Mouse (Mus musculus) midbrain, postnatal 0 days (tissue): ENCODE measurements around the gene Nsun7. TPM values are rescaled to one million over a fixed set of nuclear protein-coding genes. Genes with fewer than 3 reads are reported as not detected.

ENCODE experiments used
- ATAC-seq: fragments of 200-750 bp; cut with Nextera tagmentation; 2 replicates; pipeline ENCODE4 v1.8.0; 2017; ENCODE audit warnings: moderate number of reproducible peaks, mild to moderate bottlenecking, moderate TSS enrichment, moderate library complexity; ENCODE audit not compliant: low FRiP score
- DNase-seq: peaks from one replicate; pipeline ENCODE4 v3.0.0-alpha.2; 2015; ENCODE audit warnings: low spot score
- H3K27ac ChIP-seq: fragments of 300-500 bp; sonication (generic); 2 replicates; pipeline ENCODE4 v1.5.1; 2014; ENCODE audit warnings: low read depth, mild to moderate bottlenecking, low read length, mixed read lengths
- H3K27me3 ChIP-seq: fragments of 300-500 bp; sonication (generic); 2 replicates; pipeline ENCODE4 v1.6.1; 2014; ENCODE audit warnings: low read length, control low read depth, mixed read lengths; ENCODE audit not compliant: insufficient read depth
- H3K36me3 ChIP-seq: fragments of 300-500 bp; sonication (generic); 2 replicates; pipeline ENCODE4 v1.6.1; 2014; ENCODE audit warnings: low read length, control low read depth, mixed read lengths; ENCODE audit not compliant: insufficient read depth
- H3K4me1 ChIP-seq: fragments of 300-500 bp; sonication (generic); 2 replicates; pipeline ENCODE4 v1.6.1; 2014; ENCODE audit warnings: mild to moderate bottlenecking, control low read depth, antibody characterized with exemption, low read length, mixed read lengths; ENCODE audit not compliant: insufficient read depth
- H3K4me2 ChIP-seq: fragments of 300-500 bp; sonication (generic); 2 replicates; pipeline ENCODE4 v1.6.1; 2014; ENCODE audit warnings: low read depth, mild to moderate bottlenecking, low read length, mixed read lengths; ENCODE audit not compliant: poor library complexity, severe bottlenecking
- H3K4me3 ChIP-seq: fragments of 300-500 bp; sonication (generic); 2 replicates; pipeline ENCODE4 v1.5.1; 2014; ENCODE audit warnings: low read depth, mild to moderate bottlenecking, low read length, moderate library complexity
- H3K9ac ChIP-seq: fragments of 300-500 bp; sonication (generic); replicated peaks from 2 replicates; pipeline ENCODE4 v1.6.1; 2014; ENCODE audit warnings: mild to moderate bottlenecking, low read length, moderate library complexity, mixed read lengths; ENCODE audit not compliant: poor library complexity, severe bottlenecking
- H3K9me3 ChIP-seq: fragments of 300-500 bp; sonication (generic); 2 replicates; pipeline ENCODE4 v1.6.1; 2016; ENCODE audit warnings: low read length, control low read depth
- CTCF ChIP-seq: IDR thresholded peaks from 2 replicates; pipeline ENCODE4 v1.5.1; 2016; ENCODE audit warnings: antibody characterized with exemption, mild to moderate bottlenecking
- WGBS: fragments of 180-500 bp; shearing (Covaris S2); extraction: QIAGEN DNeasy Blood & Tissue Kit; methylation state at CpG from one replicate; pipeline ENCODE4 v1.1.7; 2014; 5-methylcytosine and 5-hydroxymethylcytosine counted together
- polyA plus RNA-seq: library from polyadenylated mRNA; unstranded; fragments of >200 nt; fragmentation: Nextera tagmentation; extraction: Ambion mirVana; gene quantifications from 2 replicates; pipeline ENCODE4 v1.2.1, GENCODE M21; 2015
- total RNA-seq: library from RNA; depleted of rRNA; stranded (reverse); fragments of >200 nt; gene quantifications from 2 replicates; pipeline ENCODE4 v1.2.3, GENCODE M21; 2014; rRNA removed

Gene Nsun7
- total and polyA plus RNA-seq, 2 experiments from 2014 or later, result 3.1 to 4.7 TPM

DNA sequence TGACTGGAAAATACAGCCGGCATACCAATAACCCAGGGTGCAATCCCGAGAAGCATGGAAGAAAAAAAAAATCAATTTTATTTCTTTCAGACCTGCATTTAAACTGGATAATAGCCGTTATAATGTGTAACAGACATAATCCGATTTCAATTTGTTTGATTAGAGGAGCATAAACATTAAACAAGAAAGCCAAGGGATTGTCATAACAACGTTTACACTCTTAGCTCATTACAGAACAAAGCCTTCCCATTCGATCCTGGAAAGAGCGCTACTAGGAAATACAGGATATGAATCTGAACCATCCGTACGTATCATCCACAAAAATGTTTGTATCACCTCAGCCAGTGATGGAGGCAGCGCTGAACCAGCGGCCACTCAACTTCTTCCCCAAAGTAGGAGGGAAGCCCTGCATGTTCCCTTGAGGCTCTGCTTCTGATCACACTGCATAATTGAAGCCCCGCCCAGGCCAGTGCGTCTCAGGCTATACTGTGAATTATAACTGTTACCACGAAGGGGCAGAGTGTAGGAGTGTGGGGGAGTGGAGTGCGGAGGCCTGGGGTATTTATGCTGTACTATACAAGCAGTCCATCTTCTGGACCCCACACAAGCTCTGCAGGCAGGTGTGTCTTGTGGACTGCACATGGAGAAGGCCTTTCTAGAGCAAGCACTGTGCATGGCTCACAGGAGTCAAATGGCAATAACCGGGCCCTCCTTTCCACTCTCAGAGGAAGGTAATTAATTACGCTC is 80.8 kb downstream of the Nsun7 start:
- Histone ChIP-seq H3K36me3 (no peaks in the 10 kb centered on the region), H3K9ac (no peak overlapping the region; the same call in 1 of the 2 replicates), H3K27me3 (no peaks in the 10 kb centered on the region), H3K4me1 (peaks cover 15% of the 10 kb centered on the region), H3K4me2 (no peak overlapping the region), H3K4me3 (no peak overlapping the region), H3K27ac (no peak overlapping the region), H3K9me3 (no peaks in the 10 kb centered on the region)
- TF ChIP-seq CTCF, result no peak
- 49% methylated on average over 17 of the region's 17 CpGs for WGBS
- no peak for ATAC-seq
- no peak for DNase-seq

DNA sequence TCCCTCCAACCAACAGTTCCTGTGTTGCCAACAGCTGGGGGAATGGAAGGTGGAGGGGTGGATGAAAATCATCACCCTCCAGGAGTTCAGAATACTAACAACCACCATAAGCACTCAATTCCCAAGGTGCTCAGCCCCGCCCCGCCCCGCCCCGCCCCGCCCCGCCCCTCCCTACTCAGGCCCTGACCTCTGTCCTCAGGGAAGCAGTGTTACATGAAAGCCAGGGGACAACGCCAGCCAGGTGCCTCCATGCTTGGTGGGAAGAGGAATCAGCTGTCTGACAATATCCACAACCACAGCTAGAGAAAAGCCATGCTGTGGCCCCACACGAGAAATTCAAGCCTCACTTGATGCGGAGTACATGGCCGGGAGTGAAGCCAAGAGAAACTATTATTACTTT is 82.2 kb downstream of the Nsun7 start:
- Histone ChIP-seq H3K27ac (no peak overlapping the region), H3K36me3 (no peaks in the 10 kb centered on the region), H3K4me1 (peaks cover 15% of the 10 kb centered on the region), H3K9ac (no peak overlapping the region), H3K4me3 (no peak overlapping the region), H3K9me3 (no peaks in the 10 kb centered on the region), H3K4me2 (no peak overlapping the region), H3K27me3 (no peaks in the 10 kb centered on the region)
- TF ChIP-seq CTCF, result no peak
- 51% methylated on average over 10 of the region's 10 CpGs for WGBS
- DNase-seq, result no peak
- no peak for ATAC-seq

DNA sequence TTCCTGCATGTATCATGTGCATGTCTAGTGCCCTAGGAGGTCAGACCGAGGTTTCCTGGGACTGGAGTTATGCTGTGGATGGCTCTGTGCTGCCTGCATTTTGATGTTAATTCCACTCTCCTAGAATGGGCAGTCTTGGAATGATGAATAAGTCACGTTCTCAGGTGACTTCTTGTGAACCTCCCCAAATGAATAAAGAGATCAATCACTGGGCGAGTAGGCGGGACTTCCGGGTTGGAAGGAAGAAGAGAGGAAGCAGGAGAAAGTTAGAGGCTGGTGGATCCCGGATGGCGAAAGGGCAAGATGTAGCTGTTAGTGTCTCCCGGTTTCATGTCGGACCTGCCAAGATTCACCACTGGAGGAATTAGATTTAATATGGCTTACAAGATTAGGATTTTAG is 82.6 kb downstream of the Nsun7 start:
- H3K9me3 ChIP-seq, result no peaks in the 10 kb centered on the region
- no peak overlapping the region for H3K27ac ChIP-seq
- no peak overlapping the region for H3K9ac ChIP-seq
- WGBS, result 74% methylated on average over 9 of the region's 9 CpGs
- no peak for ATAC-seq
- no peak overlapping the region for H3K4me2 ChIP-seq
- no peak overlapping the region for H3K4me3 ChIP-seq
- no peak for DNase-seq
- H3K36me3 ChIP-seq, result no peaks in the 10 kb centered on the region
- TF ChIP-seq CTCF, result no peak
- peaks cover 13% of the 10 kb centered on the region for H3K4me1 ChIP-seq
- no peaks in the 10 kb centered on the region for H3K27me3 ChIP-seq

DNA sequence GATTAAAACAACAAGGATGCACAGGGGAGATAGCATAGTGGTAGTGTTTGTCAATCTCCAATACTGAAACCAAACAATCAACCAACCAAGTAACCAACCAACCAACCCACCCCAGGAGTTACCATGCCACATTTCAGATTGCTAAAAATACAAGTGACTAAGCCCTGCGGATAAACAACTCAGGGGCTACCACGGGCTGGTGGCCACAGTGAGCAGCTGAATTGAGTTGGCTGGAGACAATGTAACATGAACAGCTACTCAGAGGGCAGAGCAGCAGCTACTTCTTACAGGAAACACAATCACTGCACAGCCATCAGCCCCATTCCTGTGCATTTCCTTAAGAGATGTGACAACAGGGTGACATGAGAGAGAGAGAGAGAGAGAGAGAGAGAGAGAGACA is 84.5 kb downstream of the Nsun7 start:
- H3K9me3 ChIP-seq, result no peaks in the 10 kb centered on the region
- 62% methylated on average over 2 of the region's 2 CpGs for WGBS
- H3K36me3 ChIP-seq, result no peaks in the 10 kb centered on the region
- H3K4me1 ChIP-seq, result no peaks in the 10 kb centered on the region; the same call in 1 of the 2 replicates
- ATAC-seq (no peak), DNase-seq (no peak)
- no peaks in the 10 kb centered on the region for H3K27me3 ChIP-seq
- TF ChIP-seq CTCF, result no peak
- H3K4me2 ChIP-seq, result no peak overlapping the region
- H3K27ac ChIP-seq, result no peak overlapping the region
- no peak overlapping the region for H3K9ac ChIP-seq
- H3K4me3 ChIP-seq, result no peak overlapping the region

- Histone ChIP-seq H3K9me3 (no peaks in the 10 kb centered on the region), H3K4me3 (no peak overlapping the region), H3K27me3 (no peaks in the 10 kb centered on the region), H3K4me2 (no peak overlapping the region), H3K36me3 (no peaks in the 10 kb centered on the region), H3K4me1 (no peaks in the 10 kb centered on the region; the same call in 1 of the 2 replicates), H3K9ac (no peak overlapping the region), H3K27ac (no peak overlapping the region)
- DNase-seq (no peak), ATAC-seq (no peak)
- WGBS, result 61% methylated on average over 3 of the region's 3 CpGs
- TF ChIP-seq CTCF, result no peak
Observed at GRCm38 (mm10) chr5:66345140-66345539, 85.4 kb downstream of the Nsun7 start.

- no peak overlapping the region for H3K9ac ChIP-seq
- ATAC-seq (no peak), DNase-seq (no peak)
- H3K4me1 ChIP-seq, result no peaks in the 10 kb centered on the region
- no peak overlapping the region for H3K4me3 ChIP-seq
- no peak for TF ChIP-seq CTCF
- H3K9me3 ChIP-seq, result no peaks in the 10 kb centered on the region
- no peaks in the 10 kb centered on the region for H3K36me3 ChIP-seq
- WGBS, result 89% methylated on average over 6 of the region's 6 CpGs
- no peak overlapping the region for H3K27ac ChIP-seq
- H3K27me3 ChIP-seq, result no peaks in the 10 kb centered on the region
- no peak overlapping the region for H3K4me2 ChIP-seq
Observed at GRCm38 (mm10) chr5:66346756-66347155, 87.1 kb downstream of the Nsun7 start.

Other genes starting within 250 kb of the Nsun7 start
- gene Rbm47, start 86.8 kb upstream of the Nsun7 start, total RNA-seq, result 2.5 and 3.0 TPM in 2 replicates
- 1.3 and 1.4 TPM in 2 replicates for gene Rbm47, start 86.8 kb upstream of the Nsun7 start, polyA plus RNA-seq